Mouse (Mus musculus) myocyte (in vitro differentiated cells): ENCODE measurements around the gene Pptc7.

ENCODE experiments used
- CEBPB ChIP-seq: IDR thresholded peaks from 2 replicates; pipeline ENCODE4 v1.6.1; 2011; ENCODE audit warnings: mild to moderate bottlenecking, moderate library complexity; ENCODE audit not compliant: poor library complexity, insufficient read depth, severe bottlenecking
- E2F4 ChIP-seq: IDR thresholded peaks from one replicate; pipeline ENCODE4 v1.6.1; 2011; ENCODE audit warnings: mild to moderate bottlenecking, control low read depth, moderate library complexity; ENCODE audit not compliant: insufficient read depth
- POLR2A ChIP-seq: IDR thresholded peaks from one replicate; pipeline ENCODE4 v1.6.1; 2011; ENCODE audit warnings: low read depth, mild to moderate bottlenecking, control low read depth, moderate library complexity; ENCODE audit not compliant: insufficient read length

DNA sequence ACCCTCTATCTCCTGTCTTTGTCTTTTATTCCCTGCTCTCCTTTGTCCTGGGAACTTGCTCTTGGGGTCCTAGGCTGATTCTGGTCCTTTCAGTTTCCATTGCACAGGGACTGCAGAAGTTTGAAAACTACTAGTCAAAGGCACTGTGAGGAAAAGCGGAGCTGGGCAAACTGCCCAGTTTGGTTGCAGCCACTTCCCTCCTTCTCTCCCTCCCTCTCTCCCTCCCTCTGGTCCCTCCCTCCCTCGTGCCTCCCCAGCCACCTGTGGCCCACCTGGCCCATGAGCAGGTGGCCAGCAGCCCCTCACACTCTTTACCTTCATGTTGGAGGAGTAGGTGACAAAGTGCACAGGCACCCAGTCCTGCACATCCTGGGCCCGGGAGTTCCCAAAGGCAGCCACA, 39.0 kb upstream of the Pptc7 start:
- TF ChIP-seq CEBPB, result no peak
- no peak for TF ChIP-seq E2F4
- TF ChIP-seq POLR2A, result no peak
